11 mouse cellular contexts compared by ENCODE assay signal in genomic region chr15:62151690-62152089, GRCm38 (mm10).
"Had no signal": no experiment of that assay in that cellular context is flagged by ENCODE, and none has a peak within 500 bp of the region (broad histone marks: within the 10 kb centered on the region; RNA-seq: fewer than 3 reads in every experiment).

No protein-coding gene starts in this region.

- DNase-seq: kidney, adult 2 months; kidney, postnatal 25 days; layer of hippocampus, postnatal 36 days; lung, postnatal 14 days; thymus, adult 2 months; thymus, postnatal 25 days had no signal

- H3K4me2 ChIP-seq: limb, embryonic 12.5 days; lung, embryonic 15.5 days; midbrain, embryonic 15.5 days; neural tube, embryonic 12.5 days had no signal

- ATAC-seq: intestine, embryonic 16.5 days; midbrain, embryonic 15.5 days had no signal

- H3K36me3 ChIP-seq: limb, embryonic 12.5 days; lung, embryonic 15.5 days; midbrain, embryonic 15.5 days; neural tube, embryonic 12.5 days had no signal

- H3K27me3 ChIP-seq: limb, embryonic 12.5 days; lung, embryonic 15.5 days; midbrain, embryonic 15.5 days; neural tube, embryonic 12.5 days had no signal

- H3K9me3 ChIP-seq: limb, embryonic 12.5 days; lung, embryonic 15.5 days; midbrain, embryonic 15.5 days; neural tube, embryonic 12.5 days had no signal

- H3K9ac ChIP-seq: limb, embryonic 12.5 days; lung, embryonic 15.5 days; midbrain, embryonic 15.5 days; neural tube, embryonic 12.5 days had no signal

- H3K4me1 ChIP-seq: lung, embryonic 15.5 days had no signal

- H3K27ac ChIP-seq: limb, embryonic 12.5 days; lung, embryonic 15.5 days; midbrain, embryonic 15.5 days; neural tube, embryonic 12.5 days had no signal

- H3K4me3 ChIP-seq: limb, embryonic 12.5 days; lung, embryonic 15.5 days; midbrain, embryonic 15.5 days; neural tube, embryonic 12.5 days had no signal
